ENCODE assay signal across 18 mouse cellular contexts in the genomic region with DNA sequence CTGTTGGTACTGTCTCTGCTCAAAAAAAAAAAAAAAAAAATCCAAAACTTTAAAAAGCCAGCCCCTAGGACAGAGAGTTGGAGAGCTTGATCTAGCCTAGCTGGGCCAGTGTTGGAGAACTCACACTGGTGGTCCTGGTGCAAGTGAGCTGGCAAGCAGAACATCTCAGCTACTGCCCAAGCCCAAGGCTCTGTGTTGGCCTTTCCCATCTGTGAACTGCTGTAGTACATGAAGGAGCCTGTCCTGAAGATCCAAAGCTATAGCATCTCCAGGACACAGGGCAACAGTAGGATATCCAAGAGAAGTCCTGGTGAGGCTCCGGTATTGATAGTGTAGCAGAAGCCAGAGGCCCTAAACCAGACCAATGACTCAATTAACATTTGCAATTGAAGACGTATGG. TPM values are rescaled to one million over a fixed set of nuclear protein-coding genes. Genes with fewer than 3 reads are reported as not detected.
DNase-seq lines count a peak whose midpoint lies in the region; ATAC-seq and TF ChIP-seq lines count a peak whose summit lies in the region.
"Had no signal": no experiment of that assay in that cellular context is flagged by ENCODE, and none has a peak within 500 bp of the region (broad histone marks: within the 10 kb centered on the region; RNA-seq: fewer than 3 reads in every experiment).

No protein-coding gene starts in this region.

- H3K4me2 ChIP-seq in kidney, embryonic 14.5 days (replicated peaks; ENCODE audit: low read depth, low read length), result no peak overlapping the region
- no peak overlapping the region for H3K4me2 ChIP-seq in forebrain, embryonic 13.5 days
- H3K4me2 ChIP-seq in limb, embryonic 14.5 days (replicated peaks; ENCODE audit: low read depth, low read length, severe bottlenecking), result no peak overlapping the region
- H3K4me2 ChIP-seq: embryonic facial prominence, embryonic 15.5 days; heart, embryonic 13.5 days; hindbrain, embryonic 14.5 days had no signal

- H3K9ac ChIP-seq in kidney, embryonic 14.5 days (ENCODE audit: low read depth, low read length), result no peak overlapping the region
- no peak overlapping the region for H3K9ac ChIP-seq in ES-E14 (ENCODE audit: insufficient read depth, low read depth, low read length, poor library complexity, severe bottlenecking)
- H3K9ac ChIP-seq in forebrain, embryonic 13.5 days, result no peak overlapping the region
- H3K9ac ChIP-seq in limb, embryonic 14.5 days (ENCODE audit: low read depth, low read length, severe bottlenecking), result no peak overlapping the region
- H3K9ac ChIP-seq: embryonic facial prominence, embryonic 15.5 days; heart, embryonic 13.5 days; hindbrain, embryonic 14.5 days had no signal

- no peak overlapping the region for H3K27ac ChIP-seq in kidney, embryonic 14.5 days (ENCODE audit: low read depth, low read length)
- H3K27ac ChIP-seq in ES-E14 (ENCODE audit: insufficient read depth, low read depth, low read length, poor library complexity, severe bottlenecking), result no peak overlapping the region
- peak overlapping the region; percentile 1; the same call in 1 of the 2 replicates for H3K27ac ChIP-seq in forebrain, embryonic 13.5 days
- H3K27ac ChIP-seq in limb, embryonic 14.5 days (replicated peaks; ENCODE audit: low read depth, low read length), result no peak overlapping the region
- H3K27ac ChIP-seq: embryonic facial prominence, embryonic 15.5 days; heart, embryonic 13.5 days; hindbrain, embryonic 14.5 days; macrophage had no signal

- no peak for TF ChIP-seq POLR2A in limb, embryonic 14.5 days (IDR thresholded peaks at IDR 0.05; ENCODE audit: borderline replicate concordance, extremely low read depth, insufficient read depth, insufficient read length)

- 0 out of 2 replicates have a peak, but pooled peaks have one; percentile 3 for ATAC-seq in kidney, embryonic 14.5 days (ENCODE audit: low FRiP score, low TSS enrichment)
- ATAC-seq in forebrain, embryonic 13.5 days, result 0 out of 2 replicates have a peak, but pooled peaks have one; percentile 11
- 0 out of 2 replicates have a peak, but pooled peaks have one; percentile 3 for ATAC-seq in limb, embryonic 14.5 days (ENCODE audit: low FRiP score, low read depth)
- ATAC-seq: CD4-positive, CD25-positive, alpha-beta regulatory T cell, adult 4 months; Patski had no signal

- WGBS in kidney, embryonic 14.5 days, result 80% methylated on average over 2 of the region's 2 CpGs
- 77% methylated on average over 2 of the region's 2 CpGs for WGBS in forebrain, embryonic 13.5 days
- WGBS in limb, embryonic 14.5 days, result 75% methylated on average over 2 of the region's 2 CpGs

- H3K4me3 ChIP-seq in kidney, embryonic 14.5 days (ENCODE audit: low read length), result no peak overlapping the region
- H3K4me3 ChIP-seq in ES-E14 (ENCODE audit: insufficient read depth in 1 of 2, low read depth in 1 of 2, low read length in 2 of 2, poor library complexity in 1 of 2, severe bottlenecking in 1 of 2), result no peak overlapping the region
- no peak overlapping the region for H3K4me3 ChIP-seq in forebrain, embryonic 13.5 days
- no peak overlapping the region for H3K4me3 ChIP-seq in limb, embryonic 14.5 days (replicated peaks; ENCODE audit: low read length)
- H3K4me3 ChIP-seq: embryonic facial prominence, embryonic 15.5 days; heart, embryonic 13.5 days; myocyte had no signal

- H3K36me3 ChIP-seq in kidney, embryonic 14.5 days (ENCODE audit: control insufficient read depth, insufficient read depth, low read length), result peaks cover 46% of the 10 kb centered on the region
- H3K36me3 ChIP-seq in ES-E14 (ENCODE audit: control insufficient read depth, insufficient read depth, low read length, poor library complexity, severe bottlenecking), result peaks cover 34% of the 10 kb centered on the region
- peaks cover 50% of the 10 kb centered on the region for H3K36me3 ChIP-seq in forebrain, embryonic 13.5 days (ENCODE audit: poor library complexity, severe bottlenecking)
- H3K36me3 ChIP-seq in limb, embryonic 14.5 days (ENCODE audit: control insufficient read depth, insufficient read depth, low read length), result peaks cover 45% of the 10 kb centered on the region

- H3K4me1 ChIP-seq in kidney, embryonic 14.5 days (ENCODE audit: control insufficient read depth, insufficient read depth, low read length), result no peaks in the 10 kb centered on the region
- no peaks in the 10 kb centered on the region for H3K4me1 ChIP-seq in ES-E14 (ENCODE audit: control insufficient read depth in 2 of 2, insufficient read depth in 2 of 2, low read length in 2 of 2, poor library complexity in 1 of 2)
- peaks cover 7% of the 10 kb centered on the region for H3K4me1 ChIP-seq in forebrain, embryonic 13.5 days
- 0 out of 2 replicates have a peak, but pooled peaks cover 3% of the 10 kb centered on the region for H3K4me1 ChIP-seq in limb, embryonic 14.5 days (ENCODE audit: control insufficient read depth, insufficient read depth, low read length)

- in situ Hi-C loops in ES-E14 (cut with MboI; ENCODE audit: low sequenced_read_pairs in 2 of 2, unreplicated experiment in 2 of 2), result loop anchor here in 1 of 2 experiments (25.0 kb wide), 1 partner anchor 137 kb away; no protein-coding TSS in a partner anchor

- no peaks in the 10 kb centered on the region for H3K27me3 ChIP-seq in kidney, embryonic 14.5 days (ENCODE audit: control insufficient read depth, insufficient read depth, low read length)
- H3K27me3 ChIP-seq in forebrain, embryonic 13.5 days, result no peaks in the 10 kb centered on the region
- H3K27me3 ChIP-seq in limb, embryonic 14.5 days (ENCODE audit: control insufficient read depth, insufficient read depth, low read length), result no peaks in the 10 kb centered on the region
- H3K27me3 ChIP-seq: embryonic facial prominence, embryonic 15.5 days; heart, embryonic 13.5 days; Patski had no signal

- no peaks in the 10 kb centered on the region for H3K9me3 ChIP-seq in kidney, embryonic 14.5 days (ENCODE audit: control insufficient read depth, low read length)
- H3K9me3 ChIP-seq in ES-E14 (ENCODE audit: control insufficient read depth, insufficient read depth, low read depth, low read length), result no peaks in the 10 kb centered on the region
- no peaks in the 10 kb centered on the region for H3K9me3 ChIP-seq in forebrain, embryonic 13.5 days (replicated peaks)
- no peaks in the 10 kb centered on the region for H3K9me3 ChIP-seq in limb, embryonic 14.5 days (ENCODE audit: control insufficient read depth, low read length)
- H3K9me3 ChIP-seq: embryonic facial prominence, embryonic 15.5 days; heart, embryonic 13.5 days had no signal

- no peak for DNase-seq in kidney, postnatal 14 days
- no peak for DNase-seq in ES-E14 (ENCODE audit: low read depth, low spot score)
- DNase-seq in limb, embryonic 14.5 days (ENCODE audit: low spot score), result no peak
- DNase-seq in cerebellum, adult 11-12 months, result no peak
- no peak for DNase-seq in spleen, adult 12 weeks (ENCODE audit: low spot score)
- DNase-seq: cerebellum, postnatal 10 days; kidney, postnatal 25 days; right cerebral cortex, postnatal 25 days; thymus, postnatal 4 days had no signal

TF ChIP-seq in ES-E14, 5 proteins besides CTCF, POLR2A, EP300 and RAD21:
- 0 out of 2 replicates have a peak, but pooled peaks have one; percentile 10 for TF ChIP-seq ZNF384 (IDR thresholded peaks at IDR 0.05; ENCODE audit: low read depth, low read length)
- no peak for TF ChIP-seq CHD2 (IDR thresholded peaks at IDR 0.05; ENCODE audit: low read depth, low read length)

RNA-seq across cellular contexts. Expression of a gene that starts 56.4 kb away (rescaled TPM):
- polyA plus RNA-seq in kidney, embryonic 14.5 days (2014; fragmentation: Nextera tagmentation; extraction: Ambion mirVana), result 3.4 and 4.6 TPM in 2 replicates
- 28.8 and 31.1 TPM in 2 replicates for total RNA-seq in ES-E14 (2012; rRNA removed)
- polyA plus RNA-seq in forebrain, embryonic 13.5 days (2015; fragmentation: Nextera tagmentation; extraction: Ambion mirVana), result 0.43 and 0.74 TPM in 2 replicates
- 0.57 and 0.60 TPM in 2 replicates for polyA plus RNA-seq in limb, embryonic 14.5 days (2012; rRNA removed)
- 0.46 and 0.87 TPM in 2 replicates for polyA plus RNA-seq in limb, embryonic 14.5 days (2014; fragmentation: Nextera tagmentation; extraction: Ambion mirVana)
- polyA plus RNA-seq: macrophage had no signal
